Mouse (Mus musculus) liver, embryonic 16.5 days (tissue): ENCODE data around the gene Sult4a1. TPM values are rescaled to one million over a fixed set of nuclear protein-coding genes. Genes with fewer than 3 reads are reported as not detected.

Source experiments
- ATAC-seq: fragments of 200-750 bp; cut with Nextera tagmentation; 2 replicates; pipeline ENCODE4 v1.8.0; 2017; ENCODE audit warnings: low read depth, mild to moderate bottlenecking, moderate number of reproducible peaks, moderate library complexity
- H3K27ac ChIP-seq: fragments of 300-500 bp; sonication (generic); 2 replicates; pipeline ENCODE4 v1.5.1; 2014; ENCODE audit warnings: mild to moderate bottlenecking, low read length
- H3K27me3 ChIP-seq: fragments of 300-500 bp; sonication (generic); 2 replicates; pipeline ENCODE4 v1.6.1; 2014; ENCODE audit warnings: low read depth, low read length, mixed read lengths; ENCODE audit not compliant: control insufficient read depth, insufficient read depth
- H3K36me3 ChIP-seq: fragments of 300-500 bp; sonication (generic); 2 replicates; pipeline ENCODE4 v1.6.1; 2014; ENCODE audit warnings: mild to moderate bottlenecking; ENCODE audit not compliant: control insufficient read depth, insufficient read depth
- H3K4me1 ChIP-seq: fragments of 300-500 bp; sonication (generic); 2 replicates; pipeline ENCODE4 v1.6.1; 2014; ENCODE audit warnings: low read depth, low read length, mixed read lengths; ENCODE audit not compliant: control insufficient read depth
- H3K4me2 ChIP-seq: fragments of 300-500 bp; sonication (generic); 2 replicates; pipeline ENCODE4 v1.6.1; 2014; ENCODE audit warnings: low read depth, low read length, mixed read lengths
- H3K4me3 ChIP-seq: fragments of 300-500 bp; sonication (generic); 2 replicates; pipeline ENCODE4 v1.5.1; 2014; ENCODE audit warnings: low read depth, mild to moderate bottlenecking, low read length
- H3K9ac ChIP-seq: fragments of 300-500 bp; sonication (generic); 2 replicates; pipeline ENCODE4 v1.6.1; 2014; ENCODE audit warnings: low read depth, low read length
- H3K9me3 ChIP-seq: fragments of 300-500 bp; sonication (generic); replicated peaks from 2 replicates; pipeline ENCODE4 v1.6.1; 2016; ENCODE audit warnings: low read length; ENCODE audit not compliant: control insufficient read depth
- WGBS: fragments of 180-500 bp; shearing (Covaris S2); extraction: QIAGEN DNeasy Blood & Tissue Kit; methylation state at CpG from one replicate; pipeline ENCODE4 v1.1.7; 2014; ENCODE audit not compliant: insufficient replicate concordance; 5-methylcytosine and 5-hydroxymethylcytosine counted together
- polyA plus RNA-seq: library from polyadenylated mRNA; unstranded; fragments of >200 nt; fragmentation: Nextera tagmentation; extraction: Ambion mirVana; gene quantifications from 2 replicates; pipeline ENCODE4 v1.2.1, GENCODE M21; 2015

The Sult4a1 gene
- polyA plus RNA-seq, 1 experiment from 2014 or later: 0.11 TPM

DNA sequence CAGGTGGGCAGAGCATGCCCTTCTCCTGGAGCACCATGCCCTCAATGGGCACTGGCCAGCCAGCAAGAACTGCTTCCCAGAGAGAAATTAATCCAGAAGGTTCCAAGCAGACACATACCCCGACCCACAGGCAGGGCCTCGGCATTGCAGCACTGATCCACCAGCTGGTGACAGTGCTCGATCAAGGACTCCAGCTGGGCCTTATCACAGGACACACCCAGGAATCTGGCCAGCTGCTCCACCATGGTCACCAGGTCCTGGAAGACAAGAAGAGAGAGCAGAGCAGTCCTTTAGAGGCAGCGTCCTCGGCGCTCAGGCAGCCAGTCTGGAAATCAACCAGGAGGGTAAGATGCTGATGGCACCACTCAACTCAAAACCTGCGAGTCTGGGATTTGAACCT lies 25.5 kb downstream of the Sult4a1 start:
- H3K27me3 ChIP-seq: peaks cover 1% of the 10 kb centered on the region; the same call in 1 of the 2 replicates
- no peak overlapping the region for H3K4me3 ChIP-seq
- no peaks in the 10 kb centered on the region for H3K36me3 ChIP-seq
- no peak for ATAC-seq
- WGBS: 50% methylated on average over 7 of the region's 7 CpGs
- no peak overlapping the region for H3K4me2 ChIP-seq
- H3K4me1 ChIP-seq: no peaks in the 10 kb centered on the region
- H3K27ac ChIP-seq: no peak overlapping the region
- no peak overlapping the region for H3K9ac ChIP-seq
- H3K9me3 ChIP-seq: no peaks in the 10 kb centered on the region

- WGBS: 70% methylated on average over 2 of the region's 2 CpGs
- Histone ChIP-seq H3K4me3 (no peak overlapping the region), H3K27ac (no peak overlapping the region), H3K36me3 (no peaks in the 10 kb centered on the region), H3K4me1 (no peaks in the 10 kb centered on the region), H3K9me3 (no peaks in the 10 kb centered on the region), H3K27me3 (peaks cover 4% of the 10 kb centered on the region), H3K4me2 (no peak overlapping the region), H3K9ac (no peak overlapping the region)
- ATAC-seq: no peak
Observed at GRCm38 (mm10) chr15:84079519-84079918, 26.0 kb downstream of the Sult4a1 start.

DNA sequence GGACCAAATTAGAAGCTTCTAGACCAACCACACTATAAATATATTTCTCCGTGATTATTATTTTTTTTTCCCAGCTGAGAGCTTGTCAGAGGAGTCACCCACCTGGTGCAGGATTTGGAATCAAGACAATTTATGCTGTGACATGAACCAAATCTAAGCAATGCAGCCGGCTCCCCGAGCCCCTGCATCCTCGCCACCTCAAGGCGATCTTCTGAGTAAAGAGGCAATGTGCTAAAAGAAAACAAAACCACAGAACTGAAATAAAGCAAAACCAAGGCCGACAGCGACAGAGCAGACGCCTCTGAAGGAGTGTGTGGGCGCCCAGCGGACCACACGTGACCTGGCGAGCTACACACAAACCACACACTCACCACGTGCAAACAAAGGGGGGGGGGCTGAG lies 26.9 kb downstream of the Sult4a1 start:
- Histone ChIP-seq H3K4me1 (no peaks in the 10 kb centered on the region), H3K4me3 (no peak overlapping the region), H3K9ac (no peak overlapping the region), H3K36me3 (no peaks in the 10 kb centered on the region), H3K4me2 (no peak overlapping the region), H3K27ac (no peak overlapping the region), H3K9me3 (no peaks in the 10 kb centered on the region), H3K27me3 (peaks cover 6% of the 10 kb centered on the region)
- WGBS: 51% methylated on average over 13 of the region's 13 CpGs
- ATAC-seq: no peak

DNA sequence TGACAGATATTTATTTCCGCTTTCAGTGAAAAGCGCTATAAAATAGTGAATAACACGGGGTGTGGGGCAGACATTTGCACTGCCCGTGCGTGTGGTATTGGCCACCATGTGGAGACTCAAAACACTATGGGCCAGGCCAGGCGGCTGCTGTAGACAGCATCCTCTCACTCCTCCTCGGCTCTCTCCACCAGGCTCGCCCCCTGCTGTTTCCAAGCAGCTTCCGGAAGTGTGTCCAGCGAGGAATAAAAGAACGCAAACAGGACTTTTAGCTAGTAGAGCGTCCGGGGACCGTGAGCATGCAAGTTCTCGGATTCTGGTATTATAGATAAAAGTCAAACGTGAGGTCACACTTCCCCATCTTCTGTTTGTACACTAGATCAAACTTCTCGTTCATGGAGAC lies 28.4 kb downstream of the Sult4a1 start:
- 51% methylated on average over 17 of the region's 17 CpGs for WGBS
- peaks cover 6% of the 10 kb centered on the region for H3K27me3 ChIP-seq
- H3K4me2 ChIP-seq: no peak overlapping the region
- no peaks in the 10 kb centered on the region for H3K36me3 ChIP-seq
- ATAC-seq: no peak
- no peak overlapping the region for H3K9ac ChIP-seq
- no peak overlapping the region for H3K27ac ChIP-seq
- no peaks in the 10 kb centered on the region for H3K4me1 ChIP-seq
- H3K4me3 ChIP-seq: no peak overlapping the region
- H3K9me3 ChIP-seq: no peaks in the 10 kb centered on the region

GRCm38 (mm10) chr15:84074705-84075185 lies 30.8 kb downstream of the Sult4a1 start:
- no peaks in the 10 kb centered on the region for H3K9me3 ChIP-seq
- no peak overlapping the region for H3K27ac ChIP-seq
- WGBS: 14% methylated on average over 17 of the region's 17 CpGs
- ATAC-seq: no peak
- no peak overlapping the region for H3K9ac ChIP-seq
- no peak overlapping the region for H3K4me2 ChIP-seq
- H3K4me1 ChIP-seq: no peaks in the 10 kb centered on the region
- H3K27me3 ChIP-seq: peaks cover 22% of the 10 kb centered on the region
- H3K4me3 ChIP-seq: no peak overlapping the region
- H3K36me3 ChIP-seq: no peaks in the 10 kb centered on the region

DNA sequence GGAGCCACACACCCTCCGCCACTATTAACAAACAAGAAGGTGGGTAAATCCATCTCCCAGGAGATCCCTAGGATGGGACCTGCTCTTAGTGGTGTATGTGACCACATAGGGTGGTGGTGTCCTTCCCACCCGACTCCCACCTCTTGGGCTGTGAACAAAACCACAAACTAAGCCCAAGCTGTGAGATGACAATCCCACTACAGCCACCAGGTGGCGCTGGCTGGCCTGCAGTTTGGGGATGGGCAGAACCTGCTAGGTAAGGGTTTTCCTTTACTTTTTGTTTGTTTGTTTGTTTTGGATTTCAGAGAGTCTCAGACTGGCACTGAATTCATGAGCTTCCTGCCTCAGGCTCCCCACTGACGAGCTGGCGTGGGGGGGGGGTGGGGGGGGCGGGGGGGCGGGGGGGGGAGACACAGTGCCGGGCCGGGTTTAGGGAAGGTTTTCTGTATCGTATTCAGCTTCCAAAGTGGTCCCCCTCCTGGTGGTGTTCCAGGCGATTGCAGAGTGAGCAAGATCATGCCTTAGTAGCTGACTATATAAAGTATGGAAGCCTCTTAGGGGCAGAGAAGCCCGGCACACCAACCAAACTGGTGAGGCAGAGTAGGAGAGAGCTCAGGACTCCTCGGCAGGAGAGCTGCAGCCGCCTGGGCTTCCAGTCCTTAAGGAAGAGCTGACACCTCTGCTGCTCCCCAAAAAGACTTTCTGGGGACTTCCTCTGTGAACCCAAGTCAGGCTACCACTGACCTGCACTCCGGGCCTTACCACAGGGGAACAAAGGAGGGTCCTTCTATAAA lies 31.4 kb downstream of the Sult4a1 start:
- Histone ChIP-seq H3K4me2 (no peak overlapping the region), H3K4me3 (no peak overlapping the region), H3K36me3 (no peaks in the 10 kb centered on the region), H3K9ac (no peak overlapping the region), H3K4me1 (no peaks in the 10 kb centered on the region), H3K9me3 (no peaks in the 10 kb centered on the region), H3K27me3 (peaks cover 28% of the 10 kb centered on the region), H3K27ac (no peak overlapping the region)
- WGBS: 7% methylated on average over 15 of the region's 15 CpGs
- no peak for ATAC-seq

DNA sequence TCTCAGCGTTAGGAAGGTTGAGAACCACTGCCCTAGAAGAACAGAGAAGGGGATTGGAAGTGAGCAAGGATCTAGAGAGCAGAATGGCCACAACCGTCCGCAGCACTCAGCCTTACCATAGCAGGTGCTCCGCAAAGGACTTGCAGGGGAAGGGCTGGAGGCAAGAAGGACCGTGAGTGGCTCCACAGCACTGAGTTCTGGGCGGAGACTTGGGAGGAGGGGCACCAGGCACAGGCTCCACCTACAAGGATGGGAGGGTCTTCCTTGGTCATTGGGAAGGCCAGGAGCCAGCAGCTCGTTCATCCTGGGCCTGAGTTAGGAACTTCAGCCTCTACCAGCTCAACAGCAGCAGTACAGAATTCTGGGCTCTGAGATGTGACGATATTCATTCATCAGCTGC lies 32.5 kb downstream of the Sult4a1 start:
- ATAC-seq: no peak
- H3K27me3 ChIP-seq: peaks cover 38% of the 10 kb centered on the region
- no peak overlapping the region for H3K9ac ChIP-seq
- H3K4me1 ChIP-seq: no peaks in the 10 kb centered on the region
- H3K4me3 ChIP-seq: no peak overlapping the region
- H3K27ac ChIP-seq: no peak overlapping the region
- WGBS: 20% methylated on average over 8 of the region's 8 CpGs
- H3K9me3 ChIP-seq: no peaks in the 10 kb centered on the region
- no peaks in the 10 kb centered on the region for H3K36me3 ChIP-seq
- H3K4me2 ChIP-seq: no peak overlapping the region

GRCm38 (mm10) chr15:84072226-84072625 lies 33.3 kb downstream of the Sult4a1 start:
- Histone ChIP-seq H3K4me2 (no peak overlapping the region), H3K36me3 (no peaks in the 10 kb centered on the region), H3K27me3 (peaks cover 40% of the 10 kb centered on the region), H3K9me3 (no peaks in the 10 kb centered on the region), H3K4me1 (no peaks in the 10 kb centered on the region), H3K9ac (no peak overlapping the region), H3K27ac (no peak overlapping the region), H3K4me3 (no peak overlapping the region)
- no peak for ATAC-seq
- WGBS: 36% methylated on average over 7 of the region's 7 CpGs

DNA sequence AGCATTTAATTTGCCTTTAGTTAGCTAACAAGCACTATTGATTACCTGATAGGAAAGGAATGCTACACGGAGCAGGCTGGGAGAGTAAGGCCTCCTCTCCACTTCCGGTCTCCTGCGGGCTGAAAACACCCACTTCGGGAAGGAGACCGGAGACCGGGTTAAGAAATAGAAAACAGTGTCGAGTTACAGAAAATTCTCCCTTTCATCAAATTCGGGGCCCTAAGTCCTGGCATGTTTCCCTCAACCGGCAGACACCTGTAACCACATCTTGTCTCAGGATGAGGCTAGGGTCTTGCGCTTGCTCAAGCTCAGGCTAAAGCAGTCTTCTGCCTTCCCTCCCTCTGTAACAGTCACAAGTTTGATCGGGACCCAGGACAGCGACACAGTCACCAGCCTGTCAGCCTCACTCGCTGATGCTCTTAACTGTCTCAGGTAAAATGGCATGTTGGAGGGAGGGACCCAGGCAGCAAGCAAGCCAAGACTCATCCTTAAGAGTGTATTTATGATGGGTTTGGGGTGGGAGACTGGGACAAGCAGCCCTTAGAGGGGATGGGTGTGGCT lies 35.4 kb downstream of the Sult4a1 start:
- ATAC-seq: no peak
- Histone ChIP-seq H3K4me3 (no peak overlapping the region), H3K9me3 (no peaks in the 10 kb centered on the region), H3K4me2 (no peak overlapping the region), H3K9ac (no peak overlapping the region), H3K27ac (no peak overlapping the region), H3K4me1 (no peaks in the 10 kb centered on the region), H3K36me3 (no peaks in the 10 kb centered on the region), H3K27me3 (peaks cover 41% of the 10 kb centered on the region)
- 2% methylated on average over 13 of the region's 13 CpGs for WGBS
